Mouse (Mus musculus) brain, embryonic 14.5 days (tissue): ENCODE results near the gene Elk3.
A peak's percentile ranks its signal among the peaks of the same experiment; 100 is the strongest.

ENCODE experiments used
- CTCF ChIP-seq: fragments of 200-500 bp; IDR thresholded peaks from 2 replicates; pipeline ENCODE4 v1.5.1; 2012; ENCODE audit warnings: inconsistent platforms, mild to moderate bottlenecking, moderate library complexity, borderline replicate concordance; ENCODE audit not compliant: insufficient read depth, insufficient read length; ENCODE audit errors: extremely low read depth
- POLR2A ChIP-seq: fragments of 200-500 bp; IDR thresholded peaks from 2 replicates; pipeline ENCODE4 v1.6.1; 2012; ENCODE audit warnings: mild to moderate bottlenecking, inconsistent platforms, borderline replicate concordance; ENCODE audit not compliant: poor library complexity, insufficient read depth, insufficient read length, severe bottlenecking; ENCODE audit errors: extremely low read depth

GRCm38 (mm10) chr10:93291352-93291751 lies 19.6 kb downstream of the Elk3 start:
- no peak for TF ChIP-seq POLR2A
- TF ChIP-seq CTCF, result peak; percentile 78
